Mouse (Mus musculus) ovary, postnatal 36 days (tissue): ENCODE results near the gene Klk14.
"Not testable (repeated sequence)": the region's sequence is repeated elsewhere in the genome, so short reads cannot be mapped to it uniquely, and the experiment has no call there.

ENCODE experiments used
- DNase-seq: peaks from one replicate; pipeline ENCODE4 v3.0.0; 2022; ENCODE audit warnings: low spot score, mixed read lengths

Gene Klk14

DNA sequence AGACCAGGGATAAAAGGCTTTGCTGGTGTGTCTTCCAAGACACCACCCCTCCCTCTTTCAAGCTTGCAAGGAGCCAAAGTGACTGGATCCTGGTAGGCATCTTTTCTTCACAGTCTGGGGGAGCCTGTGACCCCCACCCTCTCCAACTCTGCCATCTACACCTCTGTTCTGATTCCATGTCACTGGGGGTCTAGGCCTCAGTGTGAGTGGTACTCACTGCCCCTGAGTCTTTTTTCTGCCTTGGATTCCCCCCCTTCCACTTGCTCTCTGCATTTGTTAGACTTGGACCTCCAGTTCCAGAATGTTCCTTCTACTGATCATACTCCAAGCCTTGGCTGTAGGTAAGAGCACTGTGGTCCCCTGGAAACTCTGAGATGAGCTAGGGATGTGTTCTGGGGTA is at the start of gene Klk14:
TSS of gene Klk14 (plus strand) at position 301 of the 400 bp plus-strand sequence.
- DNase-seq = no peak

DNA sequence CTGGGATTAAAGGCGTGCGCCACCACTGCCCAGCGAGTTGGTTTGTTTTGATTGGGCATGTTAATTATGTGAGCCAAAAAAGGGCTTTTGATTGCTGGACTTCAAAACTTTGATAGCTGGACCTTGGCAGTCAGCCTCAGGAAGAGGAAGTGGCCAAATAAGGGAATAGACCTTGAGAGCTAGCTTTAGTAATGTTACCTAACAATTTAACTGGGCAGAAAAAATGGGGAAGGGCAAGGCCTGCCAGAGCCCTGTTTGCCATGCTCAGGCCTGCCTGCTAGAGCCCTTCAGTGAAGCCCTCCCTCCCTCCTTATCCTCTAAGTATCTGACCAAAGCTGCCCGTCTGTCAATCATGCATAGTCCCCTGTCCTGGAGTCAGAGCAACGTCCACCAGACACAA is 47.6 kb upstream of the Klk14 start:
- no peak for DNase-seq

GRCm38 (mm10) chr7:43643046-43643652 is 47.1 kb upstream of the Klk14 start:
- no peak for DNase-seq

- DNase-seq = no peak
Observed at GRCm38 (mm10) chr7:43652683-43653082, 37.5 kb upstream of the Klk14 start.

DNA sequence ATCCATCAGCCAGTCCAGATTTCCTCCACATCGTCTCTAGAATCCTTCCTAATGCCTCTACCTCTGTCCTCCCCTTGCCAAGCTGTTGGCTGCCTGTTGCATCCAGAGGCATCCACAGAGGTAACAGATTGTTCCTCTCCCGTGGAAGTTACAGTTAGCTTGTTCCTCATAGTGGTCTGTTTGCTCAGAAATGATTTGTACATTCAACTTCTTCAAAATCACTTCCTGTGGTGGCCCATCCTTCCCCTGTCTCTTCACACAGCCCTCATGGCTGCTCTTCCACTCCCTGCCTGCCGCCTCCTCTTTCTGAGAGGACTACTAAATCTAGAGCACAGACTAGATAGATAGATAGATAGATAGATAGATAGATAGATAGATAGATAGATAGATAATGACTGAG is 35.7 kb upstream of the Klk14 start:
- no peak for DNase-seq

GRCm38 (mm10) chr7:43656232-43656631 is 34.0 kb upstream of the Klk14 start:
- no peak for DNase-seq

DNA sequence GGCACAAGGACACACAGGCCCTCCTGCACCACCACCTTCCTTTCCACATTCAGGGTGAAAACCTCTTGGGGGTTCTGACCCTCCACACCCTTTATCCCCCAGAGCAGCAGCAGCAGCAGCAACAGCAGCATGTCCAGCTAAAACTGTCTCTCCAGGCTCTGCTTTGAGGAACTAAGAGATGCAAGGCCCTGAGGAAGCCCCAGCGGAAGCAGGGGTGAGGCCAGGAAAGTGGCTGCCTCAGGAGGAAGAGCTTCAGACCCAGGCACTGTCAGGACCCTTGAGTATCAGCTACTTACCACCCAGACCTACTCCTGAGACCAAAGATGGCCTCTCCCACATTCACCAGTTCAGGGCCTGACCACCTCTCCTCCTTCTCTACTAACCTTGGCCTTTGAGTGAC is 30.2 kb upstream of the Klk14 start, which contains the start of gene Siglece:
TSS of gene Siglece (minus strand) at position 160 of the 400 bp plus-strand sequence.
- no peak for DNase-seq

DNA sequence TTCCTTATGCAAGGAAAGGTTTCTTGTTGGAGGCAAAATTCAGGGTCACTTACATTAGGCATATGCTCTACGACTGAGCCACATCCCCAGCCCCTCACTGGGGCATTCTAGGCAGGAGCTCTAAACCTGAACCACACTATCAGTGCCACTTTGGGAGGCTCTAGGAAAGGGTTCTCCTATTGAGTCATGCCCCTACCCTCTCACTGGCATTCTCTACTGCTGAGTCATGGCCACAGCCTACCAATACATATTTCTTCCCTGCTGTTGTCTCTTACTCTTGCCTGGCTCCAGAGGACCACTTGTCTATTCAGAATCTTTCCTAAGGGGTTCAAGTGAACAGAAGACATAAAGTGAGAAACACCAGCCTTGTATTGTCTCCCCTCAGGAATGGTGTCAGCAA is 27.4 kb upstream of the Klk14 start:
- no peak for DNase-seq

DNA sequence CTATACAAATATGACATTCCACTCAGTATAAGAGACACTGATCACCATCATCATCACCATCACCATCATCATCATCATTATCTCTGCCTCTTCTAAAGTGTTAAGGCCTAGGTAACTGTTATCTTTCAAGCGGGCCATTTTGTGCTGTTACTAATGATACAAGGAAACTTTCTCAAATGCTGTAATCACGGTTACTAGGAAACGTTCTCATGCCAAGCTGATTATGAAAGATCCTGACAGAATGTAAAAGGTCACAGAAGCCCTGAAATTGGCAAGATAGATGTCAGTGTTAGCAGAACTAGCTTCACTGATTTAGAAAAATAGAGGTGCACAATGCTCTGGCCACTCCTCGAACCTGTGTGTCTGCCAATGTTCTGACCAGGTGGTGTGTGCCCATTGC is 23.0 kb upstream of the Klk14 start:
- not testable (repeated sequence) for DNase-seq

GRCm38 (mm10) chr7:43668582-43668981 is 21.6 kb upstream of the Klk14 start:
- DNase-seq = no peak

- DNase-seq = no peak
Observed at GRCm38 (mm10) chr7:43671064-43671808, 19.0 kb upstream of the Klk14 start.

DNA sequence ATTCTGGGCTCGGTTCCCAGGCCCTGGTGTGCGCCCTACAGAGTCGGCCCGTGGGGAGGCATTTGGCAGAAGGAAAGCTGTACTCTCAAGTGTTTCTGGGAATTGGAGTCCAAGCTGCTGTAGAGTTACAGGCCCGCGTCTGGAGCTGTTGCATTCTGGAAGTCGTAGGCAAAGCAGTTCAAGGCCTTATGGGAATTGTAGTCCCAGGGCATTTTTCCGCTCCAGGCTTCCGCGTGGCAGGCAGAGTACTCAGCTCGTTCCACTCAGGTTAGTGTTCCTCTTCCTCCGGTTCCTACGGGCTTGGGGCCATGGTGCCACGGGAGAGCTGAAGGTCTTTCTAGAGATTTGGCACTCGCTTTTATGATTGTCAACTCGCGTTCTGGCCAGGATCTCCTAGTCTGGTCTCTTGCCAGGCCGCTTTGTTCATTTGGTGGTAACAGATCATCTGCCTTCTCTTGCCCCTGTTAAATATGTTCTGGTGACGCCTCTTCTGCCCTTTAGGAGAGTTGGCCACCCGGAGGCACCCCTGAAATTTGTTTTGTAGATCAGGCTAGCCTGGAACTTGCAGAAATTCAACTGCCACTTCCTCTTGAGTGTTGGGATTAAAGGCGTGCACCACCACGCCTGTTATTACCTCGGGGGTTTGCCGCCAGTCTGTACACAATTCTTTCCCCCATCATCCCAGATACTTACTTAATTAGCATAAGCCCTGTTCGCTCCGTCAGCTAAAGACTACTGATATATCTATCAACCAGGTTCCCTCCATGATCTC is 18.2 kb upstream of the Klk14 start, which contains the start of gene Ctu1:
TSS of gene Ctu1 (plus strand) at position 208 of the 772 bp plus-strand sequence.
- DNase-seq = peak; percentile 87

- DNase-seq = peak; percentile 25
Observed at GRCm38 (mm10) chr7:43672581-43673260, 17.5 kb upstream of the Klk14 start.

GRCm38 (mm10) chr7:43675091-43675490 is 15.1 kb upstream of the Klk14 start:
- DNase-seq = no peak

DNA sequence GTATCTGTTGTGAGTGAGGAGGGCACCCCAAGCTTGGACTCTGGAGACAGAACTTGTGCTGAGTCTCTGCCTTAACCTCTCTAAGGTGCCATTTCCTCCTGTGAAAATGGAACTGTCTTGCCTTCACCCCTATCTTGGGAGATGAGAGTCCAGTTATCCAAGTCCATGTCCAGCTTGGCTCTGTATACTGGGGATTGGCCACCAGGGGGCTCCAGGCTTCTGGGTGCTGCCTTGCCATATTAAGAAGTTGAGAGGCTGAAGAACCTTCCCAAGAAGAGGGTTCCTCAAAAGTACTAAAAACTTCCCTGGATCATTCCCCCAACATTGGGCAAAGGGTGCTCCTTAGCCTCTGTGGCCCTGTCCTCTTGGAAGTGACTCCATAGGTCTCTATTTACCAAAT is 11.7 kb upstream of the Klk14 start:
- no peak for DNase-seq

GRCm38 (mm10) chr7:43680960-43681359 is 9.3 kb upstream of the Klk14 start:
- DNase-seq = peak; percentile 49

DNA sequence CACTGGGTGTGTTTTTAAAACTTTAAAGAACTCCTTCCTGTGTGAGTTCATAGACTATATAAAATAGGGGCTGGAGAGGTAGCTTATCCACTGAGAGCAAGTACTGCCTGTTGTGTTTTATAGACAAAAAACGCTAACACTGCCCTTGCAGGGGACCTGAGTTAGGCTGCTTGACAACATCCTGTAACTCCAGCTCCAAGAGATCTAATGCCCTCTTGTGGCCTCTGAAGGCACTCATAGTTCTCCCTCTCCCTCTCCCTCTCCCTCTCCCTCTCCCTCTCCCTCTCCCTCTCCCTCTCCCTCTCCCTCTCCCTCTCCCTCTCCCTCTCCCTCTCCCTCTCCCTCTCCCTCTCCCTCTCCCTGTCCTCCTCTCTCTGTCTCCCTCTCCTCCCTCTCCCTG is 7.7 kb upstream of the Klk14 start:
- not testable (repeated sequence) for DNase-seq

DNA sequence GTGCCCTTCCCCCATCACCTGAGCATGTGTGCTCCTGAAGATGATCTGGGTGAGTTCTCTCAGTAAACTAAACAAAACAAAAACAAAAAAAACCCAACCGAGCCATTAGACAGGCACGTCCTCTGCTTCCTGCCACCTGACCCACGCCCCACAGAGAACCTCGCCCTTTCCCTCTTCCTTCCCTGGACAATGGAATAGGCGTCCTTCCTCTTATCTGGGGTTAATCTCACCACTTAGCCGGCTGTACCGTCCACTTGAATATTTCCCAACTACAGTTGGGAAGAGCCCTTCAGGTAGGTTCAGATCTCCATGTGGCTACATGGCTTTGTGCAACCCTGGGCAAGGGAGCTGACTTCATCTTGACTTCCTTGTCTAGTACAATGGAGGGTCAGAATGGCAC is 5.1 kb upstream of the Klk14 start:
- no peak for DNase-seq

DNA sequence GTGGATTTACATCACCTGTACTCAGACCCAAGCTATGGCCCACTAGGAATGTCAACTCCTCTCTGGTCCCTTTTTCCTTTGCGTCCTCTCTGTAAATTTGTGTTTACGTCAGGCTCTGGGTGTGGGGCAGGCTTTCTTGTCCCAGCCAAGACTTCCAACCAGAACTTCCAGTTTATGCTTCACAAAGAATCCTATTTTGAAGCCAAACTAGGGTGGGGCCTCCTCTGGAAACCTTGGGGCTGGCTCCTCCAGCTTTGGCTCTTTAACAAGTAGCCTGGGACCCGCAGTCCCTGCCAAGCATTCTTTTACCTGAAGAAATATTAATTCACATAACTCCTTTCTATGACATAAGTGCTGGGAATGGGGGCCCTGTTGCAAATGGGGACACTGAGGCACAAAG is 19.8 kb downstream of the Klk14 start:
- no peak for DNase-seq

GRCm38 (mm10) chr7:43712267-43712666 is 22.0 kb downstream of the Klk14 start, which contains the start of gene Klk13:
Gene Klk13, plus strand, starts transcription at chr7:43712567.
- no peak for DNase-seq

GRCm38 (mm10) chr7:43712917-43713316 is 22.7 kb downstream of the Klk14 start:
- DNase-seq = no peak

- DNase-seq = no peak
Observed at GRCm38 (mm10) chr7:43713741-43714351, 23.6 kb downstream of the Klk14 start.
